10 mouse cellular contexts compared by ENCODE assay signal in genomic region chr2:25304657-25305541, GRCm38 (mm10). TPM values are rescaled to one million over a fixed set of nuclear protein-coding genes. Genes with fewer than 3 reads are reported as not detected.
A peak's percentile ranks its signal among the peaks of the same experiment; 100 is the strongest.
DNase-seq lines count a peak whose midpoint lies in the region; ATAC-seq and TF ChIP-seq lines count a peak whose summit lies in the region.
"Had no signal": no experiment of that assay in that cellular context is flagged by ENCODE, and none has a peak within 500 bp of the region (broad histone marks: within the 10 kb centered on the region; RNA-seq: fewer than 3 reads in every experiment).

No protein-coding gene starts in this region.

- peak; percentile 55 to 57 for DNase-seq in cerebellum, postnatal 14 days
- DNase-seq in cerebellum, adult 11 months: no peak
- peak; percentile 43 for DNase-seq in CH12.LX (ENCODE audit: extremely low read depth)
- DNase-seq in hindbrain, postnatal 0 days (ENCODE audit: low spot score): peak; percentile 68
- peak; percentile 11 for DNase-seq in lung, postnatal 14 days
- peak; percentile 43 for DNase-seq in right cerebral cortex, postnatal 25 days
- DNase-seq in urinary bladder, adult 18-20 months (ENCODE audit: low spot score in 2 of 2): no peak

- no peak for TF ChIP-seq RAD21 in CH12.LX (IDR thresholded peaks at IDR 0.05; ENCODE audit: low read depth, low read length)

- TF ChIP-seq EP300 in CH12.LX (IDR thresholded peaks at IDR 0.05; ENCODE audit: low read length): no peak

- no peak for TF ChIP-seq POLR2A in CH12.LX (IDR thresholded peaks at IDR 0.05; ENCODE audit: low read depth, low read length)

- WGBS in embryonic facial prominence, embryonic 12.5 days: 3% methylated on average over 45 of the region's 45 CpGs
- WGBS in hindbrain, postnatal 0 days: 4% methylated on average over 45 of the region's 45 CpGs

- no peak overlapping the region for H3K9ac ChIP-seq in CH12.LX (ENCODE audit: insufficient read depth, low read depth)
- H3K9ac ChIP-seq in embryonic facial prominence, embryonic 12.5 days: peak overlapping the region; percentile 56
- peak overlapping the region; percentile 37; the same call in 1 of the 2 replicates for H3K9ac ChIP-seq in hindbrain, postnatal 0 days (replicated peaks; ENCODE audit: low read length)

- peaks cover 8 to 9% of the 10 kb centered on the region in 2 experiments for H3K4me1 ChIP-seq in CH12.LX (ENCODE audit: control insufficient read depth in 1 of 2, insufficient read depth in 2 of 2)
- peaks cover 9% of the 10 kb centered on the region; the same call in 1 of the 2 replicates for H3K4me1 ChIP-seq in embryonic facial prominence, embryonic 12.5 days
- H3K4me1 ChIP-seq in hindbrain, postnatal 0 days (ENCODE audit: insufficient read depth, low read length): peaks cover 6% of the 10 kb centered on the region; the same call in 1 of the 2 replicates

- H3K36me3 ChIP-seq in CH12.LX (replicated peaks in 1 of 2; ENCODE audit: control insufficient read depth in 1 of 2, insufficient read depth in 1 of 2, low read length in 1 of 2): no peaks in the 10 kb centered on the region
- no peaks in the 10 kb centered on the region for H3K36me3 ChIP-seq in embryonic facial prominence, embryonic 12.5 days
- H3K36me3 ChIP-seq in hindbrain, postnatal 0 days (ENCODE audit: insufficient read depth, low read length): peaks cover 7% of the 10 kb centered on the region
- H3K36me3 ChIP-seq: G1E had no signal

- H3K9me3 ChIP-seq in CH12.LX (replicated peaks; ENCODE audit: low read length): no peaks in the 10 kb centered on the region
- H3K9me3 ChIP-seq in embryonic facial prominence, embryonic 12.5 days: no peaks in the 10 kb centered on the region
- no peaks in the 10 kb centered on the region for H3K9me3 ChIP-seq in hindbrain, postnatal 0 days (ENCODE audit: low read length)
- H3K9me3 ChIP-seq: G1E had no signal

- no peak for TF ChIP-seq CTCF in CH12.LX (conservative IDR thresholded peaks at IDR 0.05 in 1 of 2, IDR thresholded peaks at IDR 0.05 in 1 of 2; ENCODE audit: low read depth in 2 of 2, low read length in 2 of 2)
- TF ChIP-seq CTCF in hindbrain, postnatal 0 days (IDR thresholded peaks at IDR 0.05; ENCODE audit: low read depth): no peak

- H3K27ac ChIP-seq in CH12.LX (ENCODE audit: insufficient read depth, low read depth): no peak overlapping the region
- H3K27ac ChIP-seq in embryonic facial prominence, embryonic 12.5 days: no peak overlapping the region
- 0 out of 2 replicates have a peak overlapping the region, but pooled peaks have one; percentile 54 for H3K27ac ChIP-seq in hindbrain, postnatal 0 days

- peak overlapping the region; percentile 46; the same call in 1 of the 2 replicates for H3K4me2 ChIP-seq in CH12.LX (ENCODE audit: insufficient read depth, low read depth, poor library complexity, severe bottlenecking)
- H3K4me2 ChIP-seq in embryonic facial prominence, embryonic 12.5 days (replicated peaks): peak overlapping the region; percentile 84
- H3K4me2 ChIP-seq in hindbrain, postnatal 0 days (ENCODE audit: low read depth, low read length): peak overlapping the region; percentile 65

- in situ Hi-C loops in CH12.LX (cut with MboI; ENCODE audit: low pct_ligation_motif_present, low pct_unique_long_range_greater_than_20kb, low sequenced_read_pairs): no loop called here

- H3K4me3 ChIP-seq in CH12.LX (replicated peaks in 1 of 3; ENCODE audit: low read depth in 2 of 3, low read length in 2 of 3, poor library complexity in 1 of 3): peak overlapping the region; percentile 13 to 50 (median 18)
- peak overlapping the region; percentile 46 for H3K4me3 ChIP-seq in embryonic facial prominence, embryonic 12.5 days
- peak overlapping the region; percentile 35 for H3K4me3 ChIP-seq in hindbrain, postnatal 0 days (ENCODE audit: low read length)

- peaks cover 79% of the 10 kb centered on the region for H3K27me3 ChIP-seq in CH12.LX (replicated peaks)
- H3K27me3 ChIP-seq in embryonic facial prominence, embryonic 12.5 days: peaks cover 59% of the 10 kb centered on the region
- H3K27me3 ChIP-seq in hindbrain, postnatal 0 days (ENCODE audit: insufficient read depth, low read length): no peaks in the 10 kb centered on the region

- H3K79me2 ChIP-seq in CH12.LX (replicated peaks; ENCODE audit: control insufficient read depth, extremely low read depth, insufficient read depth, poor library complexity, severe bottlenecking): no peaks in the 10 kb centered on the region

- dilution Hi-C loops in CH12.LX (cut with MboI; ENCODE audit: extremely low pct_ligation_motif_present, extremely low pct_unique_long_range_greater_than_20kb, low sequenced_read_pairs): no loop called here

- peak; percentile 57 for ATAC-seq in embryonic facial prominence, embryonic 12.5 days (ENCODE audit: insufficient number of reproducible peaks, insufficient read depth, low FRiP score, low TSS enrichment)
- ATAC-seq in hindbrain, postnatal 0 days: peak; percentile 72

TF ChIP-seq in CH12.LX, 34 proteins besides CTCF, POLR2A, EP300 and RAD21:
- TF ChIP-seq MXI1 (IDR thresholded peaks at IDR 0.05; ENCODE audit: low read depth, low read length) (no peak), GABPA (IDR thresholded peaks at IDR 0.05; ENCODE audit: insufficient replicate concordance, low read depth, low read length) (no peak)

RNA-seq across cellular contexts. Expression of gene Grin1, which starts 14.1 kb away (rescaled TPM):
- 0.04 and 0.17 TPM in 2 replicates for total RNA-seq in CH12.LX (2012; rRNA removed)
- total RNA-seq in CH12.LX (2014; rRNA removed): 0.08 and 0.36 TPM in 2 replicates
- polyA plus RNA-seq in CH12.LX (2012; ENCODE audit: insufficient read length, low read depth): 0.06 TPM in 1 of 2 replicates, not detected in the other
- 1.0 and 1.9 TPM in 2 replicates for polyA plus RNA-seq in embryonic facial prominence, embryonic 12.5 days (2016; fragmentation: Nextera tagmentation; extraction: Ambion mirVana)
- total RNA-seq in hindbrain, postnatal 0 days (2014; rRNA removed): 146 and 156 TPM in 2 replicates
- 69.5 and 75.7 TPM in 2 replicates for polyA plus RNA-seq in hindbrain, postnatal 0 days (2015; fragmentation: Nextera tagmentation; extraction: Ambion mirVana)

RNA-seq across cellular contexts. Expression of gene Lrrc26, which starts 15.2 kb away (rescaled TPM):
- total RNA-seq in CH12.LX (2012; rRNA removed): not detected in 2 replicates
- total RNA-seq in CH12.LX (2014; rRNA removed): not detected in 2 replicates
- not detected in 2 replicates for polyA plus RNA-seq in CH12.LX (2012; ENCODE audit: insufficient read length, low read depth)
- polyA plus RNA-seq in embryonic facial prominence, embryonic 12.5 days (2016; fragmentation: Nextera tagmentation; extraction: Ambion mirVana): not detected in 2 replicates
- total RNA-seq in hindbrain, postnatal 0 days (2014; rRNA removed): 1.0 TPM in 1 of 2 replicates, not detected in the other
- polyA plus RNA-seq in hindbrain, postnatal 0 days (2015; fragmentation: Nextera tagmentation; extraction: Ambion mirVana): 0.20 and 0.44 TPM in 2 replicates
- total RNA-seq: G1E; layer of hippocampus, adult 8-10 months had no signal
- polyA plus RNA-seq: G1E had no signal

RNA-seq across cellular contexts. Expression of gene Tmem210, which starts 17.0 kb away (rescaled TPM):
- total RNA-seq in CH12.LX (2012; rRNA removed) (not detected in 2 replicates), CH12.LX (2014; rRNA removed) (not detected in 2 replicates)
- not detected in 2 replicates for polyA plus RNA-seq in CH12.LX (2012; ENCODE audit: insufficient read length, low read depth)
- polyA plus RNA-seq in embryonic facial prominence, embryonic 12.5 days (2016; fragmentation: Nextera tagmentation; extraction: Ambion mirVana): not detected in 2 replicates
- total RNA-seq in hindbrain, postnatal 0 days (2014; rRNA removed): not detected in 2 replicates
- not detected in 2 replicates for polyA plus RNA-seq in hindbrain, postnatal 0 days (2015; fragmentation: Nextera tagmentation; extraction: Ambion mirVana)
- total RNA-seq: G1E; layer of hippocampus, adult 8-10 months had no signal
- polyA plus RNA-seq: G1E had no signal

RNA-seq across cellular contexts. Expression of gene Man1b1, which starts 27.2 kb away (rescaled TPM):
- total RNA-seq in CH12.LX (2012; rRNA removed) (45.7 and 58.1 TPM in 2 replicates), CH12.LX (2014; rRNA removed) (39.3 and 41.8 TPM in 2 replicates)
- 68.8 and 69.3 TPM in 2 replicates for polyA plus RNA-seq in CH12.LX (2012; ENCODE audit: insufficient read length, low read depth)
- 66.5 and 75.8 TPM in 2 replicates for polyA plus RNA-seq in embryonic facial prominence, embryonic 12.5 days (2016; fragmentation: Nextera tagmentation; extraction: Ambion mirVana)
- total RNA-seq in hindbrain, postnatal 0 days (2014; rRNA removed): 52.6 and 67.9 TPM in 2 replicates
- polyA plus RNA-seq in hindbrain, postnatal 0 days (2015; fragmentation: Nextera tagmentation; extraction: Ambion mirVana): 46.7 and 49.7 TPM in 2 replicates

RNA-seq across cellular contexts. Expression of gene Anapc2, which starts 32.6 kb away (rescaled TPM):
- total RNA-seq in CH12.LX (2012; rRNA removed) (13.6 and 14.5 TPM in 2 replicates), CH12.LX (2014; rRNA removed) (9.6 and 13.0 TPM in 2 replicates)
- 48.7 and 55.2 TPM in 2 replicates for polyA plus RNA-seq in CH12.LX (2012; ENCODE audit: insufficient read length, low read depth)
- 154 and 155 TPM in 2 replicates for polyA plus RNA-seq in embryonic facial prominence, embryonic 12.5 days (2016; fragmentation: Nextera tagmentation; extraction: Ambion mirVana)
- 26.1 and 46.7 TPM in 2 replicates for total RNA-seq in hindbrain, postnatal 0 days (2014; rRNA removed)
- polyA plus RNA-seq in hindbrain, postnatal 0 days (2015; fragmentation: Nextera tagmentation; extraction: Ambion mirVana): 101 and 105 TPM in 2 replicates

Comparison
In these comparisons a context has a peak if more than half of its experiments do, and no peak if none do; other contexts are left out.
1. DNase-seq: peak in cerebellum, postnatal 14 days (2 of 2), CH12.LX (single experiment), hindbrain, postnatal 0 days (single experiment), lung, postnatal 14 days (single experiment) and right cerebral cortex, postnatal 25 days (single experiment); none in cerebellum, adult 11 months (single experiment) and urinary bladder, adult 18-20 months (0 of 2).
2. RNA of gene Grin1, which starts 14.1 kb away (polyA plus RNA-seq): 69.5 to 75.7 TPM in hindbrain, postnatal 0 days; 1.0 to 1.9 TPM in embryonic facial prominence, embryonic 12.5 days and 0.06 TPM in CH12.LX; every median in the first group is over 10 times any median in the second.
3. Peak in every context shown above with its lines, with median percentiles within 50 percentile points of each other: H3K4me2 ChIP-seq and H3K4me3 ChIP-seq.